Mouse (Mus musculus) E14TG2a.4 (cell line): ENCODE measurements around the gene Nfam1.

ENCODE experiments used
- H3K27me3 ChIP-seq: 2 replicates; pipeline ENCODE4 v1.6.1; 2014; ENCODE audit warnings: low read length, control low read depth; ENCODE audit not compliant: insufficient read depth
- H3K36me3 ChIP-seq: 2 replicates; pipeline ENCODE4 v1.6.1; 2014; ENCODE audit warnings: low read length, control low read depth; ENCODE audit not compliant: insufficient read depth
- H3K4me1 ChIP-seq: replicated peaks from 2 replicates; pipeline ENCODE4 v1.6.1; 2014; ENCODE audit warnings: low read depth, low read length, control low read depth
- H3K4me3 ChIP-seq: replicated peaks from 2 replicates; pipeline ENCODE4 v1.5.1; 2014; ENCODE audit warnings: mild to moderate bottlenecking, low read length
- H3K9me3 ChIP-seq: 2 replicates; pipeline ENCODE4 v1.6.1; 2014; ENCODE audit warnings: low read length, control low read depth
- CTCF ChIP-seq: conservative IDR thresholded peaks from 2 replicates; pipeline ENCODE4 v1.5.1; 2014; ENCODE audit warnings: low read length
- NANOG ChIP-seq: IDR thresholded peaks from 2 replicates; pipeline ENCODE4 v1.6.1; 2014; ENCODE audit warnings: borderline replicate concordance, low read length, mixed read lengths
- POU5F1 ChIP-seq: IDR thresholded peaks from 2 replicates; pipeline ENCODE4 v1.6.1; 2014; ENCODE audit warnings: low read length, borderline replicate concordance

The Nfam1 gene

DNA sequence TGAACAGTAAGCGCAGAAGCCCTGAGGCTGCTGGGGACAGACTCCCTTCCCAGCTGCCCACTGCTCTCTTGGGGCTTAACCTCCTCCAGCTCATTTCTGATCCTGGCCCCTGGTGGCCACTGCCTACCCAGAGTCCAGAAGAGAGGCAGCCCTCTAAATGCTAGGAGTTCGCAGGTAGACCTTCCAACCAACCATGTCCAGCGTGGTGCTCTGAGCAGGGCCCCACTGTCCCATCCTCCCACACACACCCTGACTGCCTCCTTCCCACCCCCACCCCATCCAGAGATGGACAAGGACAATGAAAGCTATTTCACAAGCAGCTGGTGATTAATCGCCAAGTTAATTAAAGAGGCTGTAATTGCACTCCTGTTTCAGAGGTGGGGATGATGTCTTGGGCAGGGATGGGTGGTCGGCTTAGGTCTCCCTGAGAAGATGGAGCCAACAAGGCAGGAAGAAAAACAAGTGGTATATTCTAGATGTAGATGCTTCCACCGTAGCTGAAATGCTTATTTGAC, 43.9 kb downstream of the Nfam1 start:
- Histone ChIP-seq H3K4me3 (no peak overlapping the region), H3K27me3 (peaks cover 85% of the 10 kb centered on the region), H3K4me1 (peaks cover 25% of the 10 kb centered on the region), H3K36me3 (no peaks in the 10 kb centered on the region), H3K9me3 (no peaks in the 10 kb centered on the region)
- TF ChIP-seq NANOG: no peak
- TF ChIP-seq POU5F1: no peak

DNA sequence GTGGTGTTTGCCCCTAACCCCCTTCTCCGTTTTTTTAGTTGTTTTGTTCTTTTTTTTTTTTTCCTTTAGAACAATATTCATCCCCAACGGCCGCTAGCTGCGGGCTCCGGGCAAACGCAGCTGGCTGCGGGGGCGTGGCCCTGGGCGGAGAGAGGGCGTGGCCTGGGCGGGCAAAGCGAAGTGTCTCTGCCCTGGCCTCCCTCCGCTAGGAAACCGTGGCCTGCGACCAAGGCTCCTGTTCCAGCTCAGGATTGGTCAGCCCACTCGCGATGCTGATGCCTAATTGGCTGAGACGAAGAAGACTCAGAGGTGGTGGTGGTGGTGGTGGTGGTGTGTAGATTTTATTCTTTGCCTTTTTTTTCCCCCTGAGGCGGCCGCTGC, 45.4 kb downstream of the Nfam1 start, which contains the start of gene Tcf20:
Gene Tcf20 (minus strand): TSS at position 141 of the 381 bp plus-strand sequence.
- H3K9me3 ChIP-seq: no peaks in the 10 kb centered on the region

DNA sequence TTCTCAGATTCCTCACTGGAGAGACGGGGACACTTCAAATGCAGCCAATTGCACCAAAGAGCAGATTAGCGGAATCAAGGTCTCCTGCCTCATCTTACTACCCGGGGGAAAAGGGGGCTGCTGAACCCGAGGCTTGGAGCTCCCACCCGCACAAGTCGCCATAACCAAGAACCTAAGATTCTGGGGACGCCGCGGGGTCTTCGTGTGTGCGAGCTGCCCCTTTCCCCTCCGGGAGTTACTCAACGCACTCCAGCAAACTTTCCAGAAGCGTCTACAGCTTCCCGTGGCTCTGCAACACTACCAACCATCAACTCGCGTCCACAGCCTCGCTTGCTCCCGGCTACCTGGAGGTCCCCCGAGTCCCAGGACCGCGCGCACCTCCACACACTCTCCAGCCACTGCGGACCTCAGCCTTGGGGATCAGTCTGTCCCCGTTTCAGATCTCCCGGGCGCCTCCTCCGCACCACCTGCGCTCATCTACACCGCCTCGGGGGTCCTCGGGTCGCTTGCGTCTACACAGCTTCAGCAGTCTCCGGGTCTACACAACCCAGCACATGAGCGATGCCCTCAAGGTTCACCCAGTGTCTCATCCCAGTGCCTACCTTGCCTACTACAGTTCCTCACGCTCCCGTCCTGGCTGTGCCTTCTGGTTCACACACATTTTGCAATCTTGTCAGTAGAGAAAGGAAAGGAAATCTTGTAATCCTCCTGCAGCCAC, 45.9 kb downstream of the Nfam1 start:
- Histone ChIP-seq H3K9me3 (no peaks in the 10 kb centered on the region), H3K4me1 (peaks cover 42% of the 10 kb centered on the region), H3K4me3 (peak overlapping the region; percentile 79), H3K27me3 (peaks cover 82% of the 10 kb centered on the region), H3K36me3 (no peaks in the 10 kb centered on the region)
- TF ChIP-seq CTCF (no peak), POU5F1 (no peak), NANOG (no peak)

More for the DNA sequence above, 45.4 kb downstream of the Nfam1 start, which contains the start of gene Tcf20:
- Histone ChIP-seq H3K27me3 (peaks cover 82% of the 10 kb centered on the region), H3K4me1 (peaks cover 36% of the 10 kb centered on the region), H3K36me3 (no peaks in the 10 kb centered on the region), H3K4me3 (peak within 1 kb of the TSS; percentile 79)
- TF ChIP-seq POU5F1 (no peak), NANOG (no peak)

DNA sequence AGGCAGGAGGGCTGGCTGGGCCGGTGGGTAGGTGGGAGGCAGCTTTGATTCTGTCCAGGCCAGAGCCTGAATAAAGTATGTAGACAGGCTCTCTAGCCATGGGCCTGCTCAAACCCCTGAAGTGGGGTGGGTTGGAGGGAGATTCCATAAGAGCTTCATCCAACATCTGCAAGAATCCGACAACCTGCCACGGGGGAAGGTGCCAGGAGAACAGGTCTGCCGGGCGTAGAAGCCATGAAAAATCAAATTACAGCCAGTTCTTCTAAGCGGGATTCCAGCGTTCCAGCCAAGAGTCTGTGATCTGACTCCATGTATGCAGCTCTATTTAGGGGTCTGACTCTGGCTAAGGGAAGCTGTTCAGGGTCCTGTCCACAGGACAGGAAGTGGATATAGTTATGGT, 48.5 kb downstream of the Nfam1 start:
- no peaks in the 10 kb centered on the region for H3K36me3 ChIP-seq
- H3K27me3 ChIP-seq: peaks cover 77% of the 10 kb centered on the region
- H3K4me3 ChIP-seq: no peak overlapping the region
- no peaks in the 10 kb centered on the region for H3K9me3 ChIP-seq
- TF ChIP-seq POU5F1: no peak
- TF ChIP-seq NANOG: no peak
- TF ChIP-seq CTCF: no peak
- peaks cover 60% of the 10 kb centered on the region for H3K4me1 ChIP-seq

DNA sequence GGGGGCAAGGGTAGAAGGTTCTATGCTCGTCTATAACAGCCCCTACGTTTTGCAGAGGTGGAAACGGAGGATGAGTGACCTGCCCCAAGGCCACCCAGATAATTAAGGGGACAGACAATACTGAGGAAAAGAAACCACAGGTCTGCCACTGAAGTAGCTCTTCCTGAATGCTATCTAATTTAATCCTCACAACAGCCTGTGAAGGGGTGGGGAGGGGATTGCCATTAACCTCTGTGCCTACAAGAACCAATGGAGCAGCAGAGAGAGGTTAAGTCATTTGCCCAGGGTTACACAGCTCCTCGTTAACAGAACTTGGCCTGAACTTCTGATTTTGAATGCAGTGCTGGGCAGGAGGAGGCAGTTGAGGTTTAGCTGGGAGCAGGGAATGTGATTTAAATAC, 49.0 kb downstream of the Nfam1 start:
- Histone ChIP-seq H3K36me3 (no peaks in the 10 kb centered on the region), H3K4me1 (peaks cover 60% of the 10 kb centered on the region), H3K27me3 (peaks cover 75% of the 10 kb centered on the region), H3K9me3 (no peaks in the 10 kb centered on the region), H3K4me3 (no peak overlapping the region)
- TF ChIP-seq POU5F1 (no peak), NANOG (no peak)

DNA sequence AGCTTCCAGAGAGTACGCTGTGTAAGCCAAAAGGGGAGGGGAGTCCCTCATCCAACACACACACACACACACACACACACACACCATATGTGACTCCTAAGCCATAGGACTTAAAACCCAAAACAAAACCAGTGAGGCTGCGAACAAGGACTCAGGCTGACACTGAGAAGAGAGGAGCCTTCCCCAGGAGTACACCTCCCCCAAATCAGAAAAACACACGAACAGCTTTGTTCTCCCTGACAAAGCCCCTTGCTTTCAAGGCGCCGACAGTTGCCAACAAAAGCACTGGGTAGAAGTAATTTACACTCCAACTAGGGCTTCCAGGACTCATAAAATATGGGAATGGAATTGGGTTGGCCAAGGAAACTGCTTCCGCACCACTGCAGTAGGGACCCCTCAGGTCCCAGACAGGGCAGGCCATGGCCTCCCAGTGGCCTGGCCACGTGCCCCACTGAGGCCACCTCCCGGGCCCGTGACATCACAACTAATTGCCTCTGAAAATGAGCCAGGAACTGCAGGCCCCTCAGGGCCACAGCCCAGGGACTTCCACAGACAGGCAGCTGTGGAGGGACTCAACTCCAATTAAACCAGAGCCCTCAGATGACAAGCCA, 49.6 kb downstream of the Nfam1 start:
- no peak for TF ChIP-seq CTCF
- no peak for TF ChIP-seq POU5F1
- no peak for TF ChIP-seq NANOG
- peaks cover 60% of the 10 kb centered on the region for H3K4me1 ChIP-seq
- H3K36me3 ChIP-seq: no peaks in the 10 kb centered on the region
- no peaks in the 10 kb centered on the region for H3K9me3 ChIP-seq
- H3K27me3 ChIP-seq: peaks cover 73% of the 10 kb centered on the region
- H3K4me3 ChIP-seq: no peak overlapping the region

DNA sequence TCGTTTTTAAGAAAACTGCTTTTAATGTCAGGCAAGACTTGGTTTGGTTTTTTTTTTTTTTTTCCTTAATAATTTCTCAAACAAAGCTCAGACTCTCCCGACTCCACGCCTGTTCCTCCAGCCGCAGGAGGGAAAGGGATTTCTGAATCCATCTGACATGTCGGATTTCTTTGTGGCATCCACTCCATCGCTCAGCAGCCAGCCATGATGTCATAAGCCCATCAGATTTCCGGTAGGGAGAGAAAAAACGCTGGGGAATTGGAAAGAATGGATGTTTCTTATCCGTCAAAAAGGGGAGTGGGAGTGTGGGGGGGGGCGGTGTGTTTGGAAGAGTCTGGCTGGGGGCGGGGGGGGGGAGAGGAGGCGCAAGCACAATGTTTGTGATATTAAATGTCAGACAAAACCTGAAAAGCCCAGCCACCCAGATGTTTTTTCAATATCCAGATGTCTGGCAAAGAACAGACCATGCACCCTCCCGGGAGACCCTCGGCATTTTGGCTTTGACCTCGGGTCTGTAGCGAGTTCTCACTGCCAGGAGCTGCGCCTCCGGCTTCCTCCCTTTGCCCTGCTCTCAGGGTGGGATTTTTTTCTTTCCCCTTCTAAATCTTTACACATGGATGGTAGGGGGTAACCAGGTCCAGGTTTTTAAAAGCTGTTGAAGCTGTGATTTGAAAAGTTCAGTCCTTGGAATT, 50.2 kb downstream of the Nfam1 start:
- Histone ChIP-seq H3K27me3 (peaks cover 67% of the 10 kb centered on the region), H3K9me3 (no peaks in the 10 kb centered on the region), H3K36me3 (no peaks in the 10 kb centered on the region), H3K4me1 (peaks cover 53% of the 10 kb centered on the region), H3K4me3 (no peak overlapping the region)
- TF ChIP-seq POU5F1: no peak
- TF ChIP-seq CTCF: no peak
- TF ChIP-seq NANOG: no peak

DNA sequence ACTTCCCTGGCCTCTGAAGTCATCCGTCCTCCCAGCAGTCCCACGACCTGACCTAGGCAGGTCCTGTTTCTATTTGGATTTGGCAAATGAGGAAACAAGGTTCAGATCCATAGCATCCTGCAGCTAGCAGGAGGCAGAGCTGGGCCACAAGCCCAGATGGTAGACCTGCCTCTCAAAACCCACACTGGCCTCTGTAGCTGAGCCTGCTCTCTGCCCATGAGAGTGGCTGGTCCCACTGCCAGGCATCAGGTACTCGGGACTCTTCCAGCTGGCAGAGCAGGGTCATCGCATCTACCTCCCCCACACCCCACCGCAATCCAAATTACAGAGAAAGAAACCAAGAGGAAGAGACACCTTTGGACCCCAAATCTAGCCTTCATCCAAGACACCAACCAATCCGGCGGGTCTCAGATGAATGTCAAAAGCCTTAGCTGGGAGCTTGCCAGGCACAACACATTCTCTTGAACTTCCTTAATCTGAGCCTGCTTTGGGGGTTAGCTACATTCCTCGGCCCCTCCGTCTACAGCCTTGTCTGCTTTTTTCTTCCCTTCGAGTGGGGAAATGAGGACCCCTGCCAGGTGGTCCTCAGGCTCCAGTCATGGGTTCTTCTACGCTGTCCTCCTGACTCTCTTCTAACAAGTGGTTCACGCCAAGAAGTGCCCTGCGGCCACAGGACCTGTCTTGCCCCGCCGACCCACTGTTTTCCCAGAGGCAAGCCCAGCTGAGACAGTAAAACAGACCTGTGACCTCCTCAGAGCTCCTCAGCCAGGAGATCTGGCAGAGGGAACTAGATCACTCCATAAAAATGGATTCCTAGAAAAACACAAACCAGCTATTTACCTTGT, 51.2 kb downstream of the Nfam1 start:
- no peaks in the 10 kb centered on the region for H3K36me3 ChIP-seq
- H3K4me3 ChIP-seq: no peak overlapping the region
- H3K27me3 ChIP-seq: peaks cover 66% of the 10 kb centered on the region
- H3K4me1 ChIP-seq: peaks cover 46% of the 10 kb centered on the region
- no peaks in the 10 kb centered on the region for H3K9me3 ChIP-seq
- TF ChIP-seq CTCF (no peak), NANOG (no peak), POU5F1 (no peak)
